Mouse (Mus musculus): ENCODE data around the gene Map3k9. TPM values are rescaled to one million over a fixed set of nuclear protein-coding genes. Genes with fewer than 3 reads are reported as not detected.

The Map3k9 gene
- total RNA-seq, 2 experiments from 2014 or later: 0.34 to 0.41 TPM

DNA sequence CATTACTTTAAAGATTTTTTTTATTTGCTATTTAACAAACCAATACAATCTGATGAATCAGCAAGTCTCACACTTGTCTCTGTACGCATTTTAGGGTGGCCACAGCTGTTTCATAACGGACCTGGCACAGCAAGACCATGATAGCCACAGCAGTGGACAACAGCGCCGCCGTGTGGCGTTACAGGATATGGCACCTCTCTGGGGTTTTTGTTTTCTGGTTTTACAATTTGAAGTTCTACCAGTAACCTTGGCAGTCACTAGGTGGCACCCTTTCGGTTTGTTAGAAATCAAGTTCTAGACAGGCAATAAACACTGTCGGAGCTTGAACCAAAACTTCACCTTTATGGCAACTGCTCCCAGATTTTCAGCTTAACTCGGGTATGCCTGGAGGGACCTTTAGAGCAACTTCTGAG, 7.7 kb upstream of the Map3k9 start:
- DNase-seq (ENCODE audit: low spot score in 2 of 2): peak; percentile 81 to 87

- no peak for DNase-seq (ENCODE audit: low spot score in 2 of 2)
Measured at GRCm38 (mm10) chr12:81787262-81787661, 6.3 kb upstream of the Map3k9 start.

DNA sequence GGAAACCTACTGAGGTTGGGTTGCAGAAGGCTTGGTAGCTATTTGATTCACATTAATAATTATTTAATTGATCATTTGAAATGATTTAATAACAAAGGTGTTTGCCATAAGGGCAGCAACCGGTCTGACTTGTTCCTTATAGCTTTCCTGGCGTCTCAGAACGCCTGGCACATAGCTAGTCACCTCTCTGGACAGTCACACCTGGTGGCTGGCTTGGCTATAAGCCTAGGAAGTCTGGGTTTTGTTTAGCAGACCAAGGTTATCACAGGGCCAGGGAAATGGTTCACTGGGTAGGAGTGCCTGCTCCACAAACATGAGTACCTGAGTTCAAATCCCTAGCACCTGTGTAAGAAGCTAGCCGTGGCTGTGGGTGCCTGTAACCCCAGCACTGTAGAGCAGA, 2.3 kb upstream of the Map3k9 start:
- DNase-seq (ENCODE audit: low spot score in 2 of 2): no peak

DNA sequence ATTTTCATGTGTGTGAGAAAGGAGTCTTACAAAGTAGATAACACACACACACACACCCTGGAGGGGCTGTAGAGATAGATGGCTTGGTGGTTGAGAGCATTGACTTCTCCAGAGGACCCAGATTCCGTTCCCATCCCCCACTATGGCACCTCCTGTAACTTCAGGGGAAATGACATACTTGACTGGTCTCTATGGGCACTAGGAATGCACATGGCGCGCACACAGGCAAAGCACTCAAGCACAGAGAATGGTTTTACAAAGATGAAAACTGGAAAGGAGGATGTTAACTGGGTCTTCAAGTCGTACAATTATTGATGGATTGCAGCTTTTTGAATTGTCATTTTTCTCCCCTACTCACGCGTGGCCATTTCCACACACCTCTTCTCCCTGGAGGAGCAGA, 1.6 kb upstream of the Map3k9 start:
- no peak for DNase-seq (ENCODE audit: low spot score in 2 of 2)

- peak in 1 of 2 experiments; percentile 25 for DNase-seq (ENCODE audit: low spot score in 2 of 2)
Measured at GRCm38 (mm10) chr12:81780271-81781093, 493 bp downstream of the Map3k9 start.

GRCm38 (mm10) chr12:81779831-81780230, 1.1 kb downstream of the Map3k9 start:
- DNase-seq (ENCODE audit: low spot score in 2 of 2): no peak

DNA sequence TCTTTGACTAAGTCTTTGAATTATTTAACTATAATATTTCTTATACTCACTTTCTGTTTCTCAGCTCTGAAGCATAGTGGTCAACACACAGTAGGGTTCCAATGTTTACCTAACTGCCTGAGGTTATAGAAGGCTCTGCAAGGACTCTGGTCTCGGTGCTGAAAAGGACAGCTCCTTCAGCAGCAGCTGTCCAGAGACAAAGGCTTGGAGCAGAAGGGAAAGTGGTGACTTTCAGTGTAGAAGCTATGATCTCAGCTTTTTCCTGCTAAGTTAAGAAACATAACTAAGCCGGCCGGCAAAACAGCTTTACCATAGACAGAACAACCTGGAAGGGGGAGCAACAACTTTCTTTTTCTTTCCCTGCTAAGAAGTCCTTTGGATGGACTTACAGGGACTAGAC, 4.8 kb downstream of the Map3k9 start:
- DNase-seq (ENCODE audit: low spot score in 2 of 2): no peak

DNA sequence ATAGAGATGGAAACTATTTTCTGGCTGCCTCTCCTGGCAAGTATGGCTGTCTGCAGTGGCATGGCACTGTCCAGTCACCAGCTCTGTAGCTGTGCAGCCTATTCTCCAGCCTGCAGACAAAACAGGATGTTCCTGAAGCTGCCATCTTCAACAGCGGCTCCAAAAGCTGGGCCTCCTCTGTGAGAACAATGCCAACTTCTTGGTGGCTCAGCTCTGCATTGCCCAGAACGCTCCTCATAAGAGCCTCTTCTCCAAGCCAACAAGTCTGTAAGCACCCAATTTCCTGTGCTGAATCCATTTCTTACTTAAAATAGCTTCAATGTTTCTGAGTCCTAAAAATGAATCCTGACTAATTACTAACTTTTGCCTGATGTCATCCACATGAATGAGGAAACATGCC, 5.3 kb downstream of the Map3k9 start:
- no peak for DNase-seq (ENCODE audit: low spot score in 2 of 2)

- no peak for DNase-seq (ENCODE audit: low spot score in 2 of 2)
Measured at GRCm38 (mm10) chr12:81774186-81774585, 6.8 kb downstream of the Map3k9 start.

GRCm38 (mm10) chr12:81769458-81769857, 11.5 kb downstream of the Map3k9 start:
- no peak for DNase-seq (ENCODE audit: low spot score in 2 of 2)

GRCm38 (mm10) chr12:81765386-81765785, 15.6 kb downstream of the Map3k9 start:
- no peak for DNase-seq (ENCODE audit: low spot score in 2 of 2)

GRCm38 (mm10) chr12:81764370-81764769, 16.6 kb downstream of the Map3k9 start:
- no peak for DNase-seq (ENCODE audit: low spot score in 2 of 2)

DNA sequence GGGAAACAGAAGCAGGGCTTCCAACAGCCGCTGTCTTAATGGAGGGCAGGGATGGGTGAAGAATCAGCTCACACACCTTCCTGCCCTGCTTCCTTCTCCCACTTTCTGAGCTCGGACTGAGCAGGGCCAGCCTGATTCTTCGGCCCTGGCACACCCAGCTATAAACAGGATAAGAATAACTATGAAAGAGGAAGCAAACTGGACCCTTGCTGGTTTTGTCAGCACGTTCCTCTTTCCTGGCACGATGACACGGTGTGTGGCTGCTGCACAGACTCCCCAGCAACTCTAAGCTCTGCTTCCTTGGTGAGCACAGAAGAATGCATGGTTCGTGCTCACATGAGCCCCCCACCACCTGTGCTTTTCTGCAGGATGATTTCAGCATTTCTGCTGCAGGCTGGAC, 26.3 kb downstream of the Map3k9 start:
- no peak for DNase-seq (ENCODE audit: low spot score in 2 of 2)

DNA sequence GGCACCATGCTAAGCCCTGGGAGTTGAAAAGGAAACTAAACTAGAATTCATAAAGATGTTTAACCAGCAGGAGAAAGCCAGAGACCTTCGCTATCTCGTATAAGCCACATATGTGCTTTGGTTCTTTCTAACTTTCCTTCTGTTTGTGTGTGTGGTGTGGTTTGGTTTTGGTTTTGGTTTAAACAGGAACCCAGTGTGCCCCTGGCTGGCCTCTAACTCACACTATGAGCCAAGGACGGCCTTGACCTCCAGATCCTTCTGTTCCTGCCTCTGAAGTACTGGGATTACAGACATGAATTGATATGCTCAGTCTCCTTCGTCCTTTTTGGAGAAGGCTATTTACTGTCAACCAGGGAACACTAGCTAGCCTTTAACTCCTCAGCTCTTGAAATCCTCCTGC, 29.9 kb downstream of the Map3k9 start:
- no peak for DNase-seq (ENCODE audit: low spot score in 2 of 2)

DNA sequence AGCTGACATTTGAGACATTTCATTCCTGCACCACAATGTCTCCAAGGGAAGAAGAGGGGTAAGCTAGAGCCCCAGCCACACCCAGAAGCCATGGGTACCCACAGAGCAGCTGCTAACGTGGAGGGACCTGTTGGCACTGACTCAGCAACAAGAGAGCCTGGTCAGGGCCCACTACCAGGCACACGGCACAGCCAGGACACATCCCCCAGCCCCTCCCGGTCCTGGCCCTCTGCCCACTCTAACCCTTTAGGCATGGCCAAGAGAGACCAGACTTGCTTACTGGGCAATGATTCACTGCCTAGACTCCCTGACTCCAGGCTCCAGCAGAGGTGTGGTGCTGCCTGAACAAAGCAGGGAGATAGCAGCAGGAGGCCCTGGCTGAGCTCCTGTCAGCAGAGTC, 32.1 kb downstream of the Map3k9 start:
- no peak for DNase-seq (ENCODE audit: low spot score in 2 of 2)

- DNase-seq (ENCODE audit: low spot score in 2 of 2): no peak
Measured at GRCm38 (mm10) chr12:81748021-81748576, 32.9 kb downstream of the Map3k9 start.

DNA sequence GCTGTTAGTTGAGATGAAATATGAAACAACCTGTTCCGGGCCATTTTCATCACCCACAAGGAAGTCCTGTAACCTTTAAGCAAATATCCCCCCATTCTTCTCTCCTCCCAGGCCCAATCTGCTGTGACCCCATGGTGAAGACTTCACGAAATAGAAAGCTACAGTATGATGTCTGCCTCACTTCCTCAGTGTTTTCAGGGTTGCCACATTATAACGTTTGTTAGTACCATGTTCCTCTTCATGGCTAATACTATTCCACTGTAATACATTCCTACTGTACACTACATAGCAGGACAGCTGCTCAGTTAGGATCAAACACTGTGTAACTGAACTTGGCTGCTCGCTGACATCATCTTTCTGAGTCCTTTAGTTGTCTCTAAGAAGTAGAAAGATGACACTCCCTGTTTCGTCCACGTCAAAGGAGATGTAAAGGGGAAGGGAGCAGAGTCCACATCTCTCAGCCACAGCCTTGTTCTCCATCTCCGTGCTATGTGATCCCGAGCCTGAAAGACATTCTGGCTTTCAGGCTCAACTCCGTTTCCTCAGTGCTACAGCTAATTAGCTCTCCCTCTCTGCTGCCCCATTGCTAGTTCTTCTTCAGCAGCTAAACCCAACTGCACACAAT, 34.5 kb downstream of the Map3k9 start:
- no peak for DNase-seq (ENCODE audit: low spot score in 2 of 2)

DNA sequence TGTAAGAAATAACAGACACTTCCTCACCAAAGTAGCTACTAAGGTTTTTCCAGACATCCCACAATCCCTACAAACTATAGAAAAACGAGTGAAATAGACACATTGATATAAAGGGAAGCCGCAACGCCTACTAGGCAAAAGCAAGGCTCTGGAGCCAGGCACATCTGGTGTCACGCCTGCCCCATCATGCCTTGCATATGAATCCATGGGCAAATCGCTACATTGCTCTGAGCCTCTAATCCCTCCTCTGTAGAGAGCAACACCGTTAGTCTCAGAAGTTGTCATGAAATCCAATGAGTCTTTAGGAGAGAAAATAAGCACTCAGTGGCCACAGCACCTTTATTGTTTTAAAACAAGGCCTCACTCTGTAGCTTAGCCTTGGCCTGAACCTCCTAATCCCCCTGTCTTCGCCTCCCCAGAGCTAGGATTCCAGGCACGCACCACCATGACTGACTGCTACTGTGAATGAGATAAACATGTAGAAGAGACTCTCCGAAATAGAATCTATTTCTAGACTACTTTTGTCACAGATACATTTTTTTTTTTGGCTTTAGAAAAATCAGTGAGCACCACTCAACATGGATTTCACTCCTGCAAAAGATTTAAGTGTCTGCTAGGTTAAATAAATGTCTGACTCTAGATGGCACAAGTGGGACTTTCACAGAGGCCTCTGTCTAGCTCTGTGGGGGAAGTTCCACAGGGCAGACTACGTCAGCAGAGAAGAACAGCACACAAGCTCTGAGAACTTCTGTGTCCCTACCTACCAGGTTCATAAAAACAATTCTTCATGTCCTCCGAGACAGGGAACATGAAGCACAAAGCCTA, 45.5 kb downstream of the Map3k9 start:
- DNase-seq (ENCODE audit: low spot score in 2 of 2): no peak

- DNase-seq (ENCODE audit: low spot score in 2 of 2): no peak
Measured at GRCm38 (mm10) chr12:81726246-81726822, 54.6 kb downstream of the Map3k9 start.

- no peak for DNase-seq (ENCODE audit: low spot score in 2 of 2)
Measured at GRCm38 (mm10) chr12:81724776-81725175, 56.2 kb downstream of the Map3k9 start.

- no peak for DNase-seq (ENCODE audit: low spot score in 2 of 2)
Measured at GRCm38 (mm10) chr12:81723375-81723774, 57.6 kb downstream of the Map3k9 start.
